Mouse (Mus musculus): ENCODE measurements around the gene Olfr1289.

Gene Olfr1289

DNA sequence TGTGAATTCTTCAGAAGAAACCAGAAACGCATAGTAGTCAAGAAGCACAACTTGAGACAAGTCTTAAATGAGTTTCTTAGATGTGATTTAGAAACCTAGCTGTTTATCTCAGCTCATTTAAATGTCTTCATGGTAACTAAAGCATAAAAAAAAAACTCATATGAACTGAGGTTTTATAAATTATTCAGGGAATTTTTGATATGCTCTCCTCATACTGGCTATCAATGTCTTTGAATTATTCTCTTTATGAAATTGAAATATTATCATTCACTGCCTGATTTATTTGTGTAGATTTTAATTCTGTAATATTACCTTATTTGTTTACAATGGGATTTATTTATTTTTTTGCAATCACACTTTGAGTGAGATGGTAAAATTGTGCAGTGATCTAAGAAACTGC lies at the start of gene Olfr1289:
TSS of gene Olfr1289 (plus strand) at position 301 of the 400 bp plus-strand sequence.
- no peak for DNase-seq

DNA sequence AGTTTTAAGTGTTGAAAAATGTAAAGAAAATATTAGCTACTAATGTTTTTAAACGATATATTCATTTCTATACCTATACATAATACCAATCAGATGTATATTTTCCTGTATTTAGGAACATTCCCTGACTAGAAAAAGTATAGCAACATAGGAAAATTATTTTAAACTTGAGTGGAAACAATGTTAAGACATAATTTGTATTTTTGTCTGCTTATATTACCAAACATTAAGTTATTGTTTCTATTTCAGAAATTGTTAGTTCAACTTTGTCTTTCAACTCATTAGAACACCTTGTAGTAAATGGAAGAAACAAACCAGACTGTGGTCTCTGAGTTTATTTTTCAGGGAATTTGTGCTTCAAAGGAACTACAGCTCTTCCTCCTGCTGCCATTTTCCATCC lies 31.8 kb upstream of the Olfr1289 start, which contains the start of gene Olfr1287:
TSS of gene Olfr1287 (plus strand) at position 301 of the 400 bp plus-strand sequence.
- DNase-seq = no peak

DNA sequence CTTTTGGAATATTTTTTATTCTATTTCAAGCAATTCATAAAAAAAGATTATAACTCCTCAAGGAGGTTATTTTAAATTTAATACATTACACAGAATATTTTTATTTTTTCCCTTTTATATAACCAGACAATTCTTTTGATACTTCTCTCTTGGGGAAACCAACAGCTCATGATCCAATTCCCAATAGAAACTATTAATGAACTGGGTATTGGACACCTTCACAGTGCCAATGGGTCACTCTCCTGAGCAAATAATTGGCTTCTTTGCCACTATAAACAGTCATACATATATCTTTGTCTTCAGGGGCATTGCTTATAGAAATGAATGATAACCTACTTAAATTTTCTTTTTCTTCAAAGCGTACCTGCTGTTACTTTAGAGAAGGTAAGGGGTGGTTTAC lies 6.8 kb upstream of the Olfr1289 start, which contains the start of gene Olfr1288:
TSS of gene Olfr1288 (plus strand) at position 301 of the 400 bp plus-strand sequence.
- DNase-seq = no peak

DNA sequence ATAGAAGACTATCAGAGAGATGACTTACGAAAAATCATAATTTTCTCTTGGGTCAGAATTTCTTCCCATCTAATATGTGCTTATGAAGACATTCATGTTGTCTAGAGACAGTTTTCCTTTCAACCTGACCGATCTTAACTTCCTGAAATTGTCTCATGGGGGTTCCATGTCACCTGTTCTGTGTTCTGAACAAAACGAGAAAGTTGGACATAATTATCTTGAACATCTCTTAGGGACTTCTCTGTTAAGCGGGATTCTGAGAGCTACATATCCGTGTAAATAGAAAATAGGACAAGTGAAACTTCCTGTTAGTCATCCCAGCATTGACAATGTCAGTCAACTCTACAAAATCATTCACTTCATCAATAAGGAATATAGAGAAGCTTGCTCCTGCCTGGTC lies 13.1 kb downstream of the Olfr1289 start, which contains the start of gene Olfr1290:
TSS of gene Olfr1290 (minus strand) at position 101 of the 400 bp plus-strand sequence.
- DNase-seq = no peak

DNA sequence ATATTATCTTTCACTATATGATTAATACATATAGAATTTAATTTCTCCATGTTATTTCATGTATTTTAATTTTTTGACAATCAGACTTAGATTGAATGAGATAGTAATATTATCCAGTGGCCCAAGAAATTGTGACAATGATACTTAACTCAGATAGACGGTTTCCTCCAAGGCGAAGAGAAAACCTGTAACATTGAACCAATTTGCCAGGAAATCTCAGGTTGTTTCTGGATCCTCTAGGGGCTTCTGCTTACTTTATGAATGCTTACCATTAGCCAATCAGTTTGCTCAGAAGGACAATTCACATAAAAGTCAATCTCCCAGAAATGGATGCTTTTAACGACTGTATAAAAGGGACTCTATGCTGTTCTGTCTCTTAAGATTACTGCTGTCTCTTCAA lies 16.3 kb downstream of the Olfr1289 start, which contains the start of gene Olfr1291-ps1:
TSS of gene Olfr1291-ps1 (plus strand) at position 301 of the 400 bp plus-strand sequence.
- no peak for DNase-seq

DNA sequence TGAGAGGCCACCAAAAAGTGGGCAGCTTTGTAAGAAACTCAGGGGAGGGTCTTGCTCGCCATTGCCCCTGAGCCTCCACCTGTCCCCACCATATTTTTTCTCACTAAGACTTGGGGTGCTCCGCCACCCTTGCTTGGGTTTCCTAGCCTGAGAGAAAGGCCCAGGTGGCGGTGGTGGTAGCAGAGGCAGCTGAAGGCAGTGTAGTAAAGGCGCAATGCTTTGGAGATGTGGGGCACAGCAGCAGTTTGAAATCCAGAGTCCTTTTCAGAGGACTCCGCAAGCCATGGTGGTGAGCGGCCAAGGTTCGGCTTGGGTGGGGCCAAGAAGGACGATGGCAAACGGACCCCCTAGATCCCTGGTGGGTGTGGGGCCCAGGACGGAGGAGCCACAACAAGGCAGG lies 36.8 kb downstream of the Olfr1289 start:
- DNase-seq = no peak

DNA sequence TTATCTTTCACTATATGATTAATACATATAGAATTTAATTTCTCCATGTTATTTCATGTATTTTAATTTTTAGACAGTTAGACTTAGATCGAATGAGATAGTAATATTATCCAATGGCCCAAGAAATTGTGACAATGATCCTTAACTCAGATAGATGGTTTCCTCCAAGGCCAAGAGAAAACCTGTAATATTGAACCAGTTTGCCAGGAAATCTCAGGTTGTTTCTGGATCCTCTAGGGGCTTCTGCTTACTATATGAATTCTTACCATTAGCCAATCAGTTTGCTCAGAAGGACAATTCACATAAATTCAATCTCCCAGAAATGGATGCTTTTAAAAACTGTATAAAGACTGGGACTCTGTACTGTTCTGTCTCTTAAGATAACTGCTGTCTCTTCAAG lies 44.3 kb downstream of the Olfr1289 start, which contains the start of gene Olfr1293-ps:
TSS of gene Olfr1293-ps (plus strand) at position 301 of the 400 bp plus-strand sequence.
- no peak for DNase-seq
